9 mouse cellular contexts compared by ENCODE assay signal in the genomic region with DNA sequence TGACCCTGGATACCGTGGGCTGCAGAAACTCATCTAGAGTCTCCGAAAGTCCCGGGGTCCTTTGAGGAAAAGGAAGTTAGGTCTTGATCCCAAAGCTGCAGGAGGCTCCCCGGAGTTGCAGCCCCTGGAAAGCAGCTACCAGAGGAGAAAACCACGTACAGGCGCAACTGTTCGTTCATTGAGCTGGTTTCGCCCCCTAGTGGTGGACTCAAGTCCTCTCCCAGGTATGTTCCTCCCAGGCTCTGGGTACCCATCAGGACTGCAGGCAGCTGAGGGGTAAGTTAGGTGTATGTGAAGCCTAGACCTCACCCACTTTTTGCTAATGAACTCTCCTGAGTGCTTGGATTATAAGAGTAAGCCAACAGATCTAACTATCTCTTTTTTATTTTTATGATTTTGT. TPM values are rescaled to one million over a fixed set of nuclear protein-coding genes. Genes with fewer than 3 reads are reported as not detected.
A peak's percentile ranks its signal among the peaks of the same experiment; 100 is the strongest.
DNase-seq lines count a peak whose midpoint lies in the region; ATAC-seq and TF ChIP-seq lines count a peak whose summit lies in the region.
"Had no signal": no experiment of that assay in that cellular context is flagged by ENCODE, and none has a peak within 500 bp of the region (broad histone marks: within the 10 kb centered on the region; RNA-seq: fewer than 3 reads in every experiment).

No protein-coding gene starts in this region.

- DNase-seq in CD4-positive, CD25-positive, alpha-beta regulatory T cell, adult 2 months (ENCODE audit: low read depth, low spot score): peak; percentile 68
- DNase-seq in adrenal gland, postnatal 25 days: peak; percentile 71
- DNase-seq in embryonic facial prominence, embryonic 10.5 days (ENCODE audit: low spot score): peak; percentile 81
- DNase-seq in heart, postnatal 4 days: peak; percentile 86
- DNase-seq in layer of hippocampus, postnatal 10 days (ENCODE audit: low spot score in 2 of 2): peak; percentile 70 to 78
- peak; percentile 82 for DNase-seq in lung, postnatal 36 days
- DNase-seq in spleen, adult 2 months (ENCODE audit: low read depth in 1 of 2, low spot score in 2 of 2): peak in 1 of 2 experiments; percentile 36

- no peak for TF ChIP-seq POLR2A in spleen, adult 2 months (IDR thresholded peaks at IDR 0.05; ENCODE audit: low read depth, low read length)

- TF ChIP-seq CTCF in spleen, adult 2 months (IDR thresholded peaks at IDR 0.05; ENCODE audit: extremely low read depth, insufficient read depth, insufficient read length, insufficient replicate concordance): peak; percentile 56; the same call in 1 of the 2 replicates

- H3K4me1 ChIP-seq in embryonic facial prominence, embryonic 10.5 days: peaks cover 9% of the 10 kb centered on the region
- no peaks in the 10 kb centered on the region for H3K4me1 ChIP-seq in spleen, adult 2 months (ENCODE audit: control insufficient read depth, insufficient read depth, insufficient read length)

- no peak overlapping the region for H3K4me3 ChIP-seq in embryonic facial prominence, embryonic 10.5 days
- H3K4me3 ChIP-seq in spleen, adult 2 months (ENCODE audit: extremely low read depth, insufficient read depth, insufficient read length): no peak overlapping the region
- H3K4me3 ChIP-seq: limb, embryonic 15.5 days had no signal

- no peaks in the 10 kb centered on the region for H3K36me3 ChIP-seq in embryonic facial prominence, embryonic 10.5 days (replicated peaks)
- H3K36me3 ChIP-seq in spleen, adult 2 months (ENCODE audit: control insufficient read depth, insufficient read depth, low read length): no peaks in the 10 kb centered on the region
- H3K36me3 ChIP-seq: limb, embryonic 15.5 days had no signal

- peaks cover 35% of the 10 kb centered on the region; the same call in 1 of the 2 replicates for H3K27me3 ChIP-seq in embryonic facial prominence, embryonic 10.5 days (replicated peaks; ENCODE audit: low read depth, poor library complexity, severe bottlenecking)
- H3K27me3 ChIP-seq in spleen, adult 2 months (ENCODE audit: control insufficient read depth, insufficient read depth, low read length): no peaks in the 10 kb centered on the region

- 8% methylated on average over 8 of the region's 8 CpGs for WGBS in embryonic facial prominence, embryonic 10.5 days
- WGBS in spleen, adult 2 months: 10% methylated on average over 8 of the region's 8 CpGs

- ATAC-seq in CD4-positive, CD25-positive, alpha-beta regulatory T cell, adult 4 months: no peak

- no peaks in the 10 kb centered on the region for H3K9me3 ChIP-seq in embryonic facial prominence, embryonic 10.5 days
- H3K9me3 ChIP-seq: limb, embryonic 15.5 days had no signal

- no peak overlapping the region for H3K27ac ChIP-seq in embryonic facial prominence, embryonic 10.5 days (replicated peaks)
- H3K27ac ChIP-seq in spleen, adult 2 months (ENCODE audit: insufficient read depth, low read length): no peak overlapping the region
- H3K27ac ChIP-seq: limb, embryonic 15.5 days had no signal

RNA-seq across cellular contexts. Expression of gene Gm266, which starts 16.1 kb away (rescaled TPM):
- not detected for polyA plus RNA-seq in CD4-positive, CD25-positive, alpha-beta regulatory T cell, adult 4 months (2017; shearing (Covaris generic))
- not detected in 2 replicates for total RNA-seq in adrenal gland, postnatal 25 days (2021)
- polyA plus RNA-seq in embryonic facial prominence, embryonic 10.5 days (2016; fragmentation: Nextera tagmentation; extraction: Ambion mirVana): 15.7 and 19.8 TPM in 2 replicates
- 1 to 10 TPM in 1 of 2 experiments, under 1 TPM in 1; 0.88 to 1.6 TPM for total RNA-seq in heart, postnatal 4 days (2021)
- 1 to 10 TPM; 6.8 to 7.5 TPM for total RNA-seq in layer of hippocampus, postnatal 10 days (2021)
- polyA plus RNA-seq in spleen, adult 2 months (2012; rRNA removed): 0.64 and 2.2 TPM in 2 replicates

RNA-seq across cellular contexts. Expression of gene Tnfaip2, which starts 27.2 kb away (rescaled TPM):
- polyA plus RNA-seq in CD4-positive, CD25-positive, alpha-beta regulatory T cell, adult 4 months (2017; shearing (Covaris generic)): not detected
- 7.2 and 15.0 TPM in 2 replicates for total RNA-seq in adrenal gland, postnatal 25 days (2021)
- 3.9 and 4.0 TPM in 2 replicates for polyA plus RNA-seq in embryonic facial prominence, embryonic 10.5 days (2016; fragmentation: Nextera tagmentation; extraction: Ambion mirVana)
- total RNA-seq in heart, postnatal 4 days (2021): 10 to 100 TPM; 19.1 to 23.3 TPM
- total RNA-seq in layer of hippocampus, postnatal 10 days (2021): under 1 TPM; 0.62 to 0.71 TPM
- 46.4 and 51.9 TPM in 2 replicates for polyA plus RNA-seq in spleen, adult 2 months (2012; rRNA removed)

RNA-seq across cellular contexts. Expression of gene Exoc3l4, which starts 52.7 kb away (rescaled TPM):
- not detected for polyA plus RNA-seq in CD4-positive, CD25-positive, alpha-beta regulatory T cell, adult 4 months (2017; shearing (Covaris generic))
- total RNA-seq in adrenal gland, postnatal 25 days (2021): 4.4 and 5.7 TPM in 2 replicates
- polyA plus RNA-seq in embryonic facial prominence, embryonic 10.5 days (2016; fragmentation: Nextera tagmentation; extraction: Ambion mirVana): 5.7 and 7.0 TPM in 2 replicates
- total RNA-seq in heart, postnatal 4 days (2021): 1 to 10 TPM; 7.3 to 8.7 TPM
- total RNA-seq in layer of hippocampus, postnatal 10 days (2021): 1 to 10 TPM in 1 of 2 experiments, under 1 TPM in 1; 0.41 to 1.1 TPM
- polyA plus RNA-seq in spleen, adult 2 months (2012; rRNA removed): 36.2 and 50.4 TPM in 2 replicates
